Mouse (Mus musculus) neural tube, embryonic 14.5 days (tissue): ENCODE results near the gene Tigd4. TPM values are rescaled to one million over a fixed set of nuclear protein-coding genes. Genes with fewer than 3 reads are reported as not detected.
"Not testable (repeated sequence)": the region's sequence is repeated elsewhere in the genome, so short reads cannot be mapped to it uniquely, and the experiment has no call there.

Source experiments
- ATAC-seq: fragments of 200-750 bp; cut with Nextera tagmentation; 2 replicates; pipeline ENCODE4 v1.8.0; 2017; ENCODE audit warnings: low read depth, mild to moderate bottlenecking, moderate TSS enrichment, moderate library complexity
- H3K27ac ChIP-seq: fragments of 300-500 bp; sonication (generic); 2 replicates; pipeline ENCODE4 v1.5.1; 2014; ENCODE audit warnings: low read depth, mild to moderate bottlenecking, control low read depth, low read length, moderate library complexity, mixed read lengths
- H3K27me3 ChIP-seq: fragments of 300-500 bp; sonication (generic); 2 replicates; pipeline ENCODE4 v1.6.1; 2014; ENCODE audit warnings: low read length; ENCODE audit not compliant: control insufficient read depth, insufficient read depth
- H3K36me3 ChIP-seq: fragments of 300-500 bp; sonication (generic); 2 replicates; pipeline ENCODE4 v1.6.1; 2014; ENCODE audit warnings: low read length, mixed read lengths; ENCODE audit not compliant: control insufficient read depth, insufficient read depth
- H3K4me1 ChIP-seq: fragments of 300-500 bp; sonication (generic); 2 replicates; pipeline ENCODE4 v1.6.1; 2014; ENCODE audit warnings: low read length; ENCODE audit not compliant: control insufficient read depth, insufficient read depth
- H3K4me2 ChIP-seq: fragments of 300-500 bp; sonication (generic); 2 replicates; pipeline ENCODE4 v1.6.1; 2014; ENCODE audit warnings: mild to moderate bottlenecking, low read depth, low read length, control low read depth
- H3K4me3 ChIP-seq: fragments of 300-500 bp; sonication (generic); 2 replicates; pipeline ENCODE4 v1.5.1; 2014; ENCODE audit warnings: low read depth, low read length, control low read depth, mixed read lengths
- H3K9ac ChIP-seq: fragments of 300-500 bp; sonication (generic); replicated peaks from 2 replicates; pipeline ENCODE4 v1.6.1; 2014; ENCODE audit warnings: low read depth, mild to moderate bottlenecking, control low read depth, low read length, mixed read lengths
- H3K9me3 ChIP-seq: fragments of 300-500 bp; sonication (generic); 2 replicates; pipeline ENCODE4 v1.6.1; 2016; ENCODE audit warnings: low read length; ENCODE audit not compliant: control insufficient read depth
- WGBS: fragments of 180-500 bp; shearing (Covaris S2); extraction: QIAGEN DNeasy Blood & Tissue Kit; methylation state at CpG from one replicate; pipeline ENCODE4 v1.1.7; 2014; 5-methylcytosine and 5-hydroxymethylcytosine counted together
- polyA plus RNA-seq: library from polyadenylated mRNA; unstranded; fragments of >200 nt; fragmentation: Nextera tagmentation; extraction: Ambion mirVana; gene quantifications from 2 replicates; pipeline ENCODE4 v1.2.1, GENCODE M21; 2014

Gene Tigd4
- polyA plus RNA-seq, result not detected in 2 replicates

DNA sequence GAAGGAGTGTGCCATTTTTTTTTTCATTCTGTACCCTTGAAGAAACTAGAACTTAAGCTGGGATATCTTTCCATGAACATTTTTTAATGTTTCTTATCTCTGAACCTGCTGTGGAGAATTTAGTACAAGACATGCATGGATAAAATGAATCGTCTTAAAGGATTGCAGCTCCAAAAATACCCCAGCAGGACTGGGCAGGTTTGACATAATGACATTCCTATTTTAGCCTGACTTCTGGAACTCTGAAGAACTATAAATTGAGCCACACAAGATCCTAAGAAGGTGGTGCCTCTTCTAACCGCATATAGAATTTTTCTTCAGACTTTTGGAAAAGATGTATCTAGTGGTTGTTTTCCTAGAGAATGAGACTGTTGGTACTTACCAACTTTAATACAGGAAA is at the start of gene Tigd4:
Gene Tigd4 (plus strand): TSS at position 301 of the 400 bp plus-strand sequence.
- Histone ChIP-seq H3K4me1 (no peaks in the 10 kb centered on the region), H3K36me3 (no peaks in the 10 kb centered on the region), H3K4me3 (no peak within 1 kb of the TSS), H3K9me3 (no peaks in the 10 kb centered on the region), H3K27ac (no peak within 1 kb of the TSS), H3K9ac (no peak within 1 kb of the TSS), H3K27me3 (no peaks in the 10 kb centered on the region), H3K4me2 (no peak within 1 kb of the TSS)
- 95% methylated on average over 2 of the region's 2 CpGs for WGBS
- ATAC-seq, result no peak

DNA sequence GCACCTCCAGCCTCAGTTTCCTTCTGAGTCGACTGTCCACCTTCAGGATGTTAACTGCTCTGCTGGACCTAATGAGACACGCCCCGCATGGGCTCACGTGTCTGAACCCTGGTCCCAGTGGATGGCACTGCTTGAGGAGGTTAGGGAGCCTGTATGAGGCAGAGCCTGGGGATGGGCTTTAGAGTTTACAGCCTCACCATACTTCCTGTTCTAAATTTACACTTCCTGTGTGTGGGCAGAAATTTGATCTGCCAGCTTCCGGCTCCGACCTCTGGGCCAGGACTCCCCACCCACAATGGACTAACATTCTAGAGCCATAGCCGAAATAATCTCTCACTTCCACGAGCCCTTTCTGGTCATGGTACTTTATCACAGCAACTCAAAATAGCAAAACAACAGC is 46.2 kb upstream of the Tigd4 start:
- H3K36me3 ChIP-seq, result no peaks in the 10 kb centered on the region
- no peak overlapping the region for H3K27ac ChIP-seq
- H3K27me3 ChIP-seq, result no peaks in the 10 kb centered on the region
- no peak overlapping the region for H3K4me3 ChIP-seq
- H3K4me1 ChIP-seq, result no peaks in the 10 kb centered on the region
- H3K9ac ChIP-seq, result no peak overlapping the region
- 76% methylated on average over 8 of the region's 8 CpGs for WGBS
- H3K4me2 ChIP-seq, result no peak overlapping the region
- ATAC-seq, result no peak
- H3K9me3 ChIP-seq, result no peaks in the 10 kb centered on the region

DNA sequence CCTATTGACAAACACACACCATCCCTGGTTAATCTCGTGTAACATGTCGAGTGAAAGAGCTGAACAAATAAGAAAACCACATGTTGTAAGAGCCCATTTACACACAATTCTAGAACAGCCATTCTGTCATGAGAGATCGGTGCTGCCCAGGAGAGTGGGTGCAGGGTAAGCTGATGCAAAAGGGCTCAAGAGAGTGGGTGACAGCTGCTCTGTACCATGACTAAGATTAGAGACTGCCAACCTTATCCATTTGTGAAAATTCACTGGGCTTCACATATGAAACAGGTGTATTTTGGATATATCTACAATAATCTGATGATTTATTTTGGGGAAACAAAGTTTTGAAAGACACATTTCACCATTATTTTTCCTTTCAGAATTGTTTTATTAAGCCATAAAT is 37.6 kb upstream of the Tigd4 start:
- no peaks in the 10 kb centered on the region for H3K36me3 ChIP-seq
- 90% methylated on average over 3 of the region's 3 CpGs for WGBS
- H3K4me2 ChIP-seq, result no peak overlapping the region
- H3K9me3 ChIP-seq, result no peaks in the 10 kb centered on the region
- H3K27me3 ChIP-seq, result no peaks in the 10 kb centered on the region
- ATAC-seq, result no peak
- no peak overlapping the region for H3K9ac ChIP-seq
- H3K4me3 ChIP-seq, result no peak overlapping the region
- no peak overlapping the region for H3K27ac ChIP-seq
- no peaks in the 10 kb centered on the region for H3K4me1 ChIP-seq

DNA sequence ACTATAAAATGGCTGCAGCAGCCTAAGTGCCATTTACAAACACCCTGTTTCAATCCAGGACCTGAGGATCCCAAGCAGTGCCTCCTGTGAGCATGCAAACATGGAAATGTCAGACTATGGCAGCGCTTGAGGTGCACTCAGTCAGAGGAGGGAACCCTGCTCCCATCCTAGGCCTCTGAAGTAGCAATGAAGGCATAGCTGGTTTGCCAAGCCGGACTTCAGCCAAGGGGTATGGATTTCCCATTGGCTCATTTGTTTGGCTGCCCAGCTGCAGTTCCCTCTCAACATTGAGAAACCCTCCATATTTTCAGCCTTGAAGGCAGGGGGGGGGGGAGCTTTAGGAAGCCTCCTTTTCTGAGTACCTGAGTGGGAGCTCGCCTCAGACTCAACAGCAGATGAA is 35.1 kb upstream of the Tigd4 start:
- Histone ChIP-seq H3K36me3 (no peaks in the 10 kb centered on the region), H3K4me3 (no peak overlapping the region), H3K9me3 (no peaks in the 10 kb centered on the region), H3K4me2 (no peak overlapping the region), H3K27me3 (no peaks in the 10 kb centered on the region), H3K9ac (no peak overlapping the region), H3K4me1 (no peaks in the 10 kb centered on the region), H3K27ac (no peak overlapping the region)
- 100% methylated on average over 3 of the region's 3 CpGs for WGBS
- ATAC-seq, result no peak

DNA sequence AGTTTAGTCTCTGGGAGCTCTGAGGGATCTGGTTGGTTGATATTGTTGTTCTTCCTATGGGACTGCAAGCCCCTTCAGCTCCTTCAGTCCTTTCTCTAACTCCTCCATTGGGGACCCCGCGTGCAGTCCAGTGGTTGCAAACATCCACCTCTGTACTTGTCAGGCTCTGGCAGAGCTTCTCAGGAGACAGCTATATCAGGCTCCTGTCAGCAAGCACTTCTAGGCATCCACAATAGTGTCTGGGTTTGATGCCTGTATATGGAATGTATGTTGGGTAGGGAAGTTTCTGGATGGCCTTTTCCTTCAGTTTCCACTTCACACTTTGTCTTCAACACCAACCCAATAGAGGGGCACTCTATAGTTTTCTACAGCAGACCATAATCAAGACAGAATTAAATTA is 30.5 kb upstream of the Tigd4 start:
- not testable (repeated sequence) for ATAC-seq, H3K27ac ChIP-seq
- 94% methylated on average over 2 of the region's 2 CpGs for WGBS

DNA sequence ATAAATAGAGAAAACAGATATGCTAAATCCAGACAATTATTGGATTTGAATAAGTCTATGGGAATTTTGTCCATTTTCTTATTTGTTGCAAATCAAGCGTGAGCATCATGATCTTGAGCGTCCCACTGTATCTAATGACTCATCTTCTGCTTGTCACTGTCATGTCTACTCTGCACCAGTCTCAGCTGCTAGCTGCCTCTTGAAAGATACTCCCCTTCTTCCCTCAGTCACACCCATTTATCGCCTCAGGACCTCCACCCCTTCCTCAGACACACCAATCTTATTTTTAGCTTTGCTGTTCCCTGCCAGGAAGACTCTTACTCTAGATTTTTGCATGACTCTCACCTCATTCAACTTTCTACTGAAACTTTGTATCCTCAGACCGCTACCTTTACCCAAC is 30.0 kb upstream of the Tigd4 start:
- Histone ChIP-seq H3K4me3 (no peak overlapping the region), H3K9ac (no peak overlapping the region), H3K9me3 (no peaks in the 10 kb centered on the region), H3K27me3 (no peaks in the 10 kb centered on the region), H3K4me1 (no peaks in the 10 kb centered on the region), H3K36me3 (no peaks in the 10 kb centered on the region), H3K4me2 (no peak overlapping the region), H3K27ac (no peak overlapping the region)
- ATAC-seq, result no peak
- WGBS, result 97% methylated on average over 4 of the region's 4 CpGs

More for the DNA sequence above, 30.5 kb upstream of the Tigd4 start:
- not testable (repeated sequence) for H3K9ac ChIP-seq, H3K36me3 ChIP-seq, H3K4me3 ChIP-seq, H3K4me2 ChIP-seq, H3K27me3 ChIP-seq, H3K4me1 ChIP-seq, H3K9me3 ChIP-seq

DNA sequence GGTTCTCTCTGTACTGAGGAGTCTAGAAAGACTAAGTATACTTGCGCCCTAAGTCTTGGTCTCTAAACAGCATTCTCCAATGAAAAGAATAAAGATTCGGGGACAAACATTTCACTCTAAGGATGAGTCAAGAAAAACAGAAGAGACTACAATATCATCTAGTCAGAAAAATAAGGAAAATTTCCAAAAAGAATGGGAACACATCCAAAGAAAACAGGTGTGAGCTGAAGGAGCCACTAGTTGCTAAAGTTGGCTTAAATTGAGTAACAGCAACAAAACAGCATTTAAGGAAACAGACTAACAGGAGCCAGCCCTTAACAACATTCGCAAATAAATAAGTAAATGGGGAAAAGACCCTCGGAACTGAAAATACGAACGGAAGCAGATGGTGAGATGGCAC is 24.8 kb upstream of the Tigd4 start:
- WGBS, result 93% methylated on average over 6 of the region's 6 CpGs
- H3K9ac ChIP-seq, result no peak overlapping the region

DNA sequence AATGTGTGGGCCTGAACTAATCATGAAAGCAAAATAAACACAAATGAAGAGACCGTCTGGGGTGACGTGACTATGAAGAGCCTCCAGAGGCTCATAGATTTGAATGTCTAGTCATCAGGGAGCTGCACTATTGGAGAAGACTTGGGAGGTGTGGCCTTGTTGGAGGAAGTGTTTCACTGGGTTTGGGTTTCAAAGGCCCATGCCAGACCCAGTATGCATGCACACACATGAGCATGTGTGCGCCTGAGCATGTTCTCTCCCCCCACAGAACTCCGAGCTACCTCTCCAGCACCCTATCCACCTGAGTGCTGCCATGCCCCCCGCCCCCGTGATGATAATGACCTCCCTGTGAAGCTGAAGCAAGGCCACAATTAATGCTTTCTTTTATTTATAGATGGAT is 23.8 kb upstream of the Tigd4 start:
- Histone ChIP-seq H3K4me2 (no peak overlapping the region), H3K36me3 (no peaks in the 10 kb centered on the region), H3K27ac (no peak overlapping the region), H3K4me3 (no peak overlapping the region), H3K9me3 (no peaks in the 10 kb centered on the region), H3K9ac (no peak overlapping the region), H3K27me3 (no peaks in the 10 kb centered on the region), H3K4me1 (no peaks in the 10 kb centered on the region)
- no peak for ATAC-seq
- WGBS, result 67% methylated on average over 6 of the region's 6 CpGs

More for the DNA sequence above, 24.8 kb upstream of the Tigd4 start:
- no peaks in the 10 kb centered on the region for H3K27me3 ChIP-seq
- no peak overlapping the region for H3K4me2 ChIP-seq
- no peak overlapping the region for H3K27ac ChIP-seq
- H3K4me3 ChIP-seq, result no peak overlapping the region
- H3K4me1 ChIP-seq, result no peaks in the 10 kb centered on the region
- H3K9me3 ChIP-seq, result no peaks in the 10 kb centered on the region
- H3K36me3 ChIP-seq, result no peaks in the 10 kb centered on the region
- ATAC-seq, result no peak

DNA sequence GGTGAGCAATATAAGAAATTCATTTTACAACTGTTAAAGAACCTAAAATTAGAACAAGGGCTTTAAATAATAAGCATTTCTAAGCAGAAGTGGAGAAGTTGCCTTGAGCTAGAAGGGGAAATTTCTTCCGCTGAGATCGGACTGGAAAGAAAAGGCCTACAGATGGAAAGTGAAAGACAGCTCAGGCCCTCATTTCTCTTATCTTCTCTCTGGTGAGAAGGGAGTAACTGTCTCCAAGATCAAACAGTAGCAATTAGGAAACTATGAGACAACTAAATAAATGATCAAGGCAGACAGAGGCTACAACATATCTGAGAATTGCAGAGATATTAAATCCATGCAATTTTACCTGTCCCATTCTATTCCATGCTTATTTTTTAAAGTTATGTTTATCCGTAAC is 22.9 kb upstream of the Tigd4 start:
- Histone ChIP-seq H3K4me2 (no peak overlapping the region), H3K4me1 (no peaks in the 10 kb centered on the region), H3K36me3 (no peaks in the 10 kb centered on the region), H3K9me3 (no peaks in the 10 kb centered on the region), H3K4me3 (no peak overlapping the region), H3K27me3 (no peaks in the 10 kb centered on the region), H3K27ac (no peak overlapping the region), H3K9ac (no peak overlapping the region)
- WGBS, result 92% methylated on average over 3 of the region's 3 CpGs
- ATAC-seq, result no peak

DNA sequence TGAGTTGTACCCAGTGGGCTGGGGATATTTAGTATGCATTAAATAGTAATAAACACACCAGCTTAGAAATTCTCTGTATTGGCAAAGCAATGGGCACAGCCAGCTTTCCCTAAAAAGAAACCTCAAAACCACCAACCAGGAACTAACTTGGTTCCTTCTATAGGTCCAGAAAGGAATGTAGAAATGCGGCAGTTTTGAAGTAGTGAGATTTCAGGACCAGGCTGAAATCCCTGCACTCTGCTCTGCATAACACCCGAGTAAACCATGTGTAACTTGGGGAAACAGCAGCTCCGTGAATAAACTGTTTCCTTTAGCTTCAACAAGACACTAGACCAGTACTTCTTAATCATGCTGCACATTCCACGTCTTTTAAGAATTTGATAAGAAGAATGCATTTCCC is 12.7 kb upstream of the Tigd4 start:
- ATAC-seq, result no peak
- Histone ChIP-seq H3K9ac (no peak overlapping the region; the same call in 1 of the 2 replicates), H3K27me3 (no peaks in the 10 kb centered on the region), H3K4me1 (peaks cover 16% of the 10 kb centered on the region; the same call in 1 of the 2 replicates), H3K9me3 (no peaks in the 10 kb centered on the region), H3K27ac (no peak overlapping the region), H3K4me3 (peak overlapping the region; percentile 82), H3K36me3 (no peaks in the 10 kb centered on the region), H3K4me2 (peak overlapping the region; percentile 83)
- 70% methylated on average over 4 of the region's 4 CpGs for WGBS
